Mouse (Mus musculus): ENCODE measurements at regions not wholly inside any gene's neighbourhood (a gene's known extent, or its start where the extent isn't known, plus 50 kb on each side); places are given as distances from the start of the nearest gene placed in this dataset.

- no peak for DNase-seq
Observed at GRCm38 (mm10) chr10:14875216-14875615, 157.2 kb upstream of the Gje1 start.

- DNase-seq = no peak
Observed at GRCm38 (mm10) chr10:14861241-14861640, 143.2 kb upstream of the Gje1 start.

DNA sequence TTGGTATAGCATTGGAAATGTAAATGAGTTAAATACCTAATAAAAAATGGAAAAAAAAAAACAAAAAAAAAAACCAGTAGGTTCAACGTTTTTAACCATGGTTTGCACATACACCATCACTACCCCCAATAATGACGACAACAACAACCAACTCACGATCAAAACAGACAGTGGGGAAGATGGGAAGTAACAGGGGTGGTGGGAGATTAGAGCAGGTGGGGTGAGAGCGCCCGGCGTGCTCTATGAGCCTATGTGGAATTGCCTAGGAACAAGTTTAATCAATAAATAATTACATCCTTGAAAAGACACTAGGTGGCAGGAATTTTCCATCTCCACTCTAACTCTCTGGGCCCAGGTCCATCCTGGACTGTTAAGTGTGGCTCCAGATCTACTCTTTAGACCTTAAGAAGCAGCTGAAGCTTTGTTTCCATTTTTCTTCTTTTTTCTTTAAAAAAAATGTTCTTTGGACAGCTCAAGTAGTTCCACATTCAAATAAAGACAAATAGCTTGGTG is 142.2 kb upstream of the Gje1 start:
- DNase-seq = no peak

GRCm38 (mm10) chr10:14846601-14847000 is 128.6 kb upstream of the Gje1 start:
- DNase-seq = peak; percentile 4

DNA sequence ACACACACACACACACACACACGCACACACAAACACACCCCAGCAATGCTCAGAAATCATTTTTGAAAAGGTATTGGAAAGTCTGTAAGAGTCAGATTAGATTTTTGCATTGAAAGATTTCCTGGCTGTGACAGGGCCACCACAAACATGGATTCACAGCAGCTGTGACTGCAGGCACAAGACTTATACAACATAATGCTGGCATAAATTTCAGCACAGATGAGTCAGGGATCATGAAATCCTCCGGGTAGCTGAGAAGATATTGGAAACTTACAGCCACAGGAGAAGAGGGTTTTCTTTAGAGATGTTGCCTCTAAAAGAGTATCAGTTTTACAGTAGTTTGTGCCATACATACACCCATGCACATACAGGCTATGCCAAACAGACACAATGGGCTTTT is 127.0 kb upstream of the Gje1 start:
- no peak for DNase-seq
